In genomic region chr2:118762784-118763148, GRCm38 (mm10) we compare ENCODE assay signal across 8 mouse cellular contexts. TPM values are rescaled to one million over a fixed set of nuclear protein-coding genes. Genes with fewer than 3 reads are reported as not detected.
DNase-seq lines count a peak whose midpoint lies in the region; ATAC-seq and TF ChIP-seq lines count a peak whose summit lies in the region.

No protein-coding gene starts in this region.

- no peak for DNase-seq in cerebellum, postnatal 36 days
- DNase-seq in testis, postnatal 10 days (ENCODE audit: low spot score) = no peak
- no peak for DNase-seq in urinary bladder, postnatal 14 days (ENCODE audit: low spot score)
- no peak for DNase-seq in cerebellum, postnatal 14 days

- 0 out of 2 replicates have a peak overlapping the region, but pooled peaks have one; percentile 43 for H3K9ac ChIP-seq in liver, embryonic 15.5 days

- no peak for TF ChIP-seq POLR2A in testis, adult 2 months (IDR thresholded peaks at IDR 0.05; ENCODE audit: control insufficient read depth, low read depth, low read length)

- no peak for TF ChIP-seq CTCF in testis, adult 2 months (IDR thresholded peaks at IDR 0.05; ENCODE audit: control insufficient read depth, insufficient read depth, insufficient replicate concordance, low read depth, low read length)

- no peaks in the 10 kb centered on the region for H3K27me3 ChIP-seq in testis, adult 2 months (ENCODE audit: control insufficient read depth, insufficient read depth, low read length)
- peaks cover 27% of the 10 kb centered on the region for H3K27me3 ChIP-seq in liver, embryonic 15.5 days

- WGBS in liver, embryonic 15.5 days (ENCODE audit: insufficient replicate concordance) = 17% methylated on average over 10 of the region's 10 CpGs

- peaks cover 43% of the 10 kb centered on the region for H3K4me1 ChIP-seq in testis, adult 2 months (ENCODE audit: control insufficient read depth, insufficient read depth, low read length)
- H3K4me1 ChIP-seq in liver, embryonic 15.5 days (replicated peaks) = peaks cover 62% of the 10 kb centered on the region

- H3K4me2 ChIP-seq in liver, embryonic 15.5 days = peak overlapping the region; percentile 75

- peak; percentile 7; the same call in 1 of the 2 replicates for ATAC-seq in cerebellum, adult (ENCODE audit: insufficient number of reproducible peaks, low FRiP score, low TSS enrichment)
- ATAC-seq in liver, embryonic 15.5 days (ENCODE audit: insufficient read depth) = peak; percentile 61
- ATAC-seq in activated CD4-positive, CD25-positive, alpha-beta regulatory T cell, adult 4 months = no peak

- H3K27ac ChIP-seq in testis, adult 2 months (ENCODE audit: control insufficient read depth, insufficient read depth, low read depth, low read length) = peak overlapping the region; percentile 56
- H3K27ac ChIP-seq in liver, embryonic 15.5 days (replicated peaks) = peak overlapping the region; percentile 71

- H3K9me3 ChIP-seq in liver, embryonic 15.5 days (replicated peaks) = no peaks in the 10 kb centered on the region

- H3K4me3 ChIP-seq in testis, adult 2 months (ENCODE audit: control insufficient read depth, low read depth, low read length) = no peak overlapping the region
- peak overlapping the region; percentile 37 for H3K4me3 ChIP-seq in liver, embryonic 15.5 days (replicated peaks)

- H3K36me3 ChIP-seq in testis, adult 2 months (ENCODE audit: control insufficient read depth, insufficient read depth, low read length) = no peaks in the 10 kb centered on the region
- no peaks in the 10 kb centered on the region for H3K36me3 ChIP-seq in liver, embryonic 15.5 days (replicated peaks)

RNA-seq across cellular contexts. Expression of gene Ccdc9b, which starts 0.3 kb away (rescaled TPM):
- polyA plus RNA-seq in testis, adult 2 months (2012; rRNA removed) = 0.80 and 0.85 TPM in 2 replicates
- 0.20 and 0.29 TPM in 2 replicates for polyA plus RNA-seq in liver, embryonic 15.5 days (2015; fragmentation: Nextera tagmentation; extraction: Ambion mirVana)
- not detected for polyA plus RNA-seq in activated CD4-positive, CD25-positive, alpha-beta regulatory T cell, adult 4 months (2017; shearing (Covaris generic))

RNA-seq across cellular contexts. Expression of gene Phgr1, which starts 9.8 kb away (rescaled TPM):
- polyA plus RNA-seq in testis, adult 2 months (2012; rRNA removed) = 0.49 and 1.1 TPM in 2 replicates
- polyA plus RNA-seq in liver, embryonic 15.5 days (2015; fragmentation: Nextera tagmentation; extraction: Ambion mirVana) = not detected in 2 replicates
- not detected for polyA plus RNA-seq in activated CD4-positive, CD25-positive, alpha-beta regulatory T cell, adult 4 months (2017; shearing (Covaris generic))

RNA-seq across cellular contexts. Expression of gene Disp2, which starts 16.8 kb away (rescaled TPM):
- 0.28 and 0.77 TPM in 2 replicates for polyA plus RNA-seq in testis, adult 2 months (2012; rRNA removed)
- polyA plus RNA-seq in liver, embryonic 15.5 days (2015; fragmentation: Nextera tagmentation; extraction: Ambion mirVana) = 0.26 and 0.32 TPM in 2 replicates
- polyA plus RNA-seq in activated CD4-positive, CD25-positive, alpha-beta regulatory T cell, adult 4 months (2017; shearing (Covaris generic)) = under 1 TPM in 1 of 2 experiments, not detected in 1; 0.25 TPM

RNA-seq across cellular contexts. Expression of gene Inafm2, which starts 17.2 kb away (rescaled TPM):
- polyA plus RNA-seq in testis, adult 2 months (2012; rRNA removed) = 12.6 and 13.4 TPM in 2 replicates
- 12.3 and 12.6 TPM in 2 replicates for polyA plus RNA-seq in liver, embryonic 15.5 days (2015; fragmentation: Nextera tagmentation; extraction: Ambion mirVana)
- 10 to 100 TPM; 19.8 to 27.2 TPM for polyA plus RNA-seq in activated CD4-positive, CD25-positive, alpha-beta regulatory T cell, adult 4 months (2017; shearing (Covaris generic))

RNA-seq across cellular contexts. Expression of gene Plcb2, which starts 34.5 kb away (rescaled TPM):
- polyA plus RNA-seq in testis, adult 2 months (2012; rRNA removed) = 17.6 and 17.9 TPM in 2 replicates
- polyA plus RNA-seq in liver, embryonic 15.5 days (2015; fragmentation: Nextera tagmentation; extraction: Ambion mirVana) = 2.3 and 2.9 TPM in 2 replicates
- polyA plus RNA-seq in activated CD4-positive, CD25-positive, alpha-beta regulatory T cell, adult 4 months (2017; shearing (Covaris generic)) = 10 to 100 TPM; 17.4 to 20.2 TPM
